In the genomic region with DNA sequence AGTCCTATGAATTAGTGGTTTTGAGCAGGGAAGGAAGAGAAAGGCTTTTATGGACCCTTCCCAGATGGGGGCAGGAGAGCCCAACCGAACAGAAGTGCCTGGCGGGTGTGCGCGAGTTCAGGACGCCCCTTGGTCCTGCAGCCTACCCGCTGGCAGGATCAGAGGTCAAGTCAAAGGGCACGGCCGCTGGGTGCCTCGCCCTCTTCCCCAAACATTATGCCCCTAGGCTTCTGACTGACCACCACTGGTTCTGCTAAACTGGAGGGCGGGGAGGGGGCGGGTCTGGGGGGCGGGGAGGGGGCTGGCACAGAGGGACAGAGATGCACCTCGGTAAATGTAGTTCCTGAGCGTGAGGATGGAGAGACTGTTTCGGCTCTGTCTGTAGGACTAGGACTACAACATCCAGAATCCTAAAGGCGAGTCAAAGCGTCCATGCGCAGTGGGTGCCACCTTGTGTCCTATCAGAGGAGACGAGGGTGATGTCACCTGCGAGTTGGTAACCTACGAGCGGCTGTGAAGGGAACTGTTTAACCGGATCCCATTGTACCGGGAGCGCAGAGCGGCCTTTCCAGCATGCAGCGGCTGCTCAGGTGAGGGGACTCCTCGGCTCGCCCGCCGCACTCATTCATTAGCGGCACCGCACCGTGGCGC, we compare ENCODE assay signal across 8 mouse cellular contexts. TPM values are rescaled to one million over a fixed set of nuclear protein-coding genes. Genes with fewer than 3 reads are reported as not detected.
DNase-seq lines count a peak whose midpoint lies in the region; ATAC-seq and TF ChIP-seq lines count a peak whose summit lies in the region.

A gene (plus strand): TSS at position 472 of the 651 bp plus-strand sequence.

- H3K27ac ChIP-seq in forebrain, embryonic 12.5 days: peak within 1 kb of the TSS; percentile 97
- H3K27ac ChIP-seq in heart, postnatal 0 days (ENCODE audit: low read depth): peak within 1 kb of the TSS; percentile 97
- H3K27ac ChIP-seq in liver, embryonic 16.5 days (ENCODE audit: low read length): peak within 1 kb of the TSS; percentile 98
- peak within 1 kb of the TSS; percentile 97 for H3K27ac ChIP-seq in neural tube, embryonic 13.5 days (replicated peaks)
- H3K27ac ChIP-seq in testis, adult 2 months (ENCODE audit: control insufficient read depth, insufficient read depth, low read depth, low read length): peak within 1 kb of the TSS; percentile 91

- peak; percentile 83 for TF ChIP-seq POLR2A in testis, adult 2 months (IDR thresholded peaks at IDR 0.05; ENCODE audit: control insufficient read depth, low read depth, low read length)

- DNase-seq in c-Kit-positive CD71-positive TER-119-positive erythroid progenitor cells, embryonic 14.5 days (ENCODE audit: low spot score): peak; percentile 95
- DNase-seq in heart, postnatal 0 days (ENCODE audit: low spot score): peak; percentile 100
- peak; percentile 87 to 95 for DNase-seq in kidney, postnatal 4 days

- no peak for TF ChIP-seq CTCF in E14TG2a.4 (conservative IDR thresholded peaks at IDR 0.05; ENCODE audit: low read length)
- TF ChIP-seq CTCF in heart, postnatal 0 days (IDR thresholded peaks at IDR 0.05; ENCODE audit: low read depth): peak; percentile 19
- TF ChIP-seq CTCF in testis, adult 2 months (IDR thresholded peaks at IDR 0.05; ENCODE audit: control insufficient read depth, insufficient read depth, insufficient replicate concordance, low read depth, low read length): peak; percentile 12; the same call in 1 of the 2 replicates

- no peaks in the 10 kb centered on the region for H3K9me3 ChIP-seq in E14TG2a.4 (ENCODE audit: low read length)
- no peaks in the 10 kb centered on the region for H3K9me3 ChIP-seq in forebrain, embryonic 12.5 days
- no peaks in the 10 kb centered on the region for H3K9me3 ChIP-seq in heart, postnatal 0 days (replicated peaks; ENCODE audit: control insufficient read depth, low read length)
- H3K9me3 ChIP-seq in liver, embryonic 16.5 days (replicated peaks; ENCODE audit: control insufficient read depth, low read length): no peaks in the 10 kb centered on the region
- H3K9me3 ChIP-seq in neural tube, embryonic 13.5 days: no peaks in the 10 kb centered on the region

- H3K27me3 ChIP-seq in E14TG2a.4 (ENCODE audit: insufficient read depth, low read length): peaks cover 11% of the 10 kb centered on the region
- H3K27me3 ChIP-seq in forebrain, embryonic 12.5 days: peaks cover 9% of the 10 kb centered on the region; the same call in 1 of the 2 replicates
- no peaks in the 10 kb centered on the region for H3K27me3 ChIP-seq in heart, postnatal 0 days (ENCODE audit: control insufficient read depth, insufficient read depth, low read length)
- H3K27me3 ChIP-seq in liver, embryonic 16.5 days (ENCODE audit: control insufficient read depth, insufficient read depth, low read depth, low read length): no peaks in the 10 kb centered on the region
- H3K27me3 ChIP-seq in neural tube, embryonic 13.5 days: peaks cover 4% of the 10 kb centered on the region
- no peaks in the 10 kb centered on the region for H3K27me3 ChIP-seq in testis, adult 2 months (ENCODE audit: control insufficient read depth, insufficient read depth, low read length)

- H3K36me3 ChIP-seq in E14TG2a.4 (ENCODE audit: insufficient read depth, low read length): no peaks in the 10 kb centered on the region
- H3K36me3 ChIP-seq in forebrain, embryonic 12.5 days (replicated peaks): no peaks in the 10 kb centered on the region
- no peaks in the 10 kb centered on the region for H3K36me3 ChIP-seq in heart, postnatal 0 days (replicated peaks; ENCODE audit: control insufficient read depth, insufficient read depth, low read length)
- no peaks in the 10 kb centered on the region for H3K36me3 ChIP-seq in liver, embryonic 16.5 days (ENCODE audit: control insufficient read depth, insufficient read depth)
- no peaks in the 10 kb centered on the region for H3K36me3 ChIP-seq in neural tube, embryonic 13.5 days
- H3K36me3 ChIP-seq in testis, adult 2 months (ENCODE audit: control insufficient read depth, insufficient read depth, low read length): no peaks in the 10 kb centered on the region

- H3K9ac ChIP-seq in forebrain, embryonic 12.5 days: peak within 1 kb of the TSS; percentile 92
- H3K9ac ChIP-seq in heart, postnatal 0 days (replicated peaks; ENCODE audit: low read depth, low read length): peak within 1 kb of the TSS; percentile 93
- H3K9ac ChIP-seq in liver, embryonic 16.5 days (ENCODE audit: low read depth, low read length): peak within 1 kb of the TSS; percentile 95
- H3K9ac ChIP-seq in neural tube, embryonic 13.5 days: peak within 1 kb of the TSS; percentile 98

- TF ChIP-seq EP300 in heart, postnatal 0 days (IDR thresholded peaks at IDR 0.05; ENCODE audit: low read depth): no peak

- WGBS in forebrain, embryonic 12.5 days: under 1% methylated on average over 35 of the region's 35 CpGs
- WGBS in heart, postnatal 0 days: under 1% methylated on average over 35 of the region's 35 CpGs
- WGBS in liver, embryonic 16.5 days (ENCODE audit: insufficient replicate concordance): under 1% methylated on average over 33 of the region's 35 CpGs
- WGBS in neural tube, embryonic 13.5 days: under 1% methylated on average over 35 of the region's 35 CpGs

- peak within 1 kb of the TSS; percentile 96 for H3K4me3 ChIP-seq in E14TG2a.4 (replicated peaks; ENCODE audit: low read length)
- peak within 1 kb of the TSS; percentile 83 for H3K4me3 ChIP-seq in forebrain, embryonic 12.5 days (replicated peaks)
- H3K4me3 ChIP-seq in heart, postnatal 0 days (ENCODE audit: low read depth, low read length): peak within 1 kb of the TSS; percentile 96
- peak within 1 kb of the TSS; percentile 92 for H3K4me3 ChIP-seq in liver, embryonic 16.5 days (ENCODE audit: low read depth, low read length)
- H3K4me3 ChIP-seq in neural tube, embryonic 13.5 days: peak within 1 kb of the TSS; percentile 94
- H3K4me3 ChIP-seq in testis, adult 2 months (ENCODE audit: control insufficient read depth, low read depth, low read length): peak within 1 kb of the TSS; percentile 98

- H3K4me1 ChIP-seq in E14TG2a.4 (replicated peaks; ENCODE audit: low read depth, low read length): peaks cover 36% of the 10 kb centered on the region
- peaks cover 28% of the 10 kb centered on the region for H3K4me1 ChIP-seq in forebrain, embryonic 12.5 days
- peaks cover 27% of the 10 kb centered on the region for H3K4me1 ChIP-seq in heart, postnatal 0 days (ENCODE audit: control insufficient read depth, insufficient read depth)
- H3K4me1 ChIP-seq in liver, embryonic 16.5 days (ENCODE audit: control insufficient read depth, low read depth, low read length): peaks cover 35% of the 10 kb centered on the region
- peaks cover 40% of the 10 kb centered on the region for H3K4me1 ChIP-seq in neural tube, embryonic 13.5 days (replicated peaks)
- peaks cover 25% of the 10 kb centered on the region for H3K4me1 ChIP-seq in testis, adult 2 months (ENCODE audit: control insufficient read depth, insufficient read depth, low read length)

- peak; percentile 100 for ATAC-seq in forebrain, embryonic 12.5 days (ENCODE audit: low FRiP score)
- peak; percentile 99 for ATAC-seq in heart, postnatal 0 days (ENCODE audit: insufficient read depth, low read depth)
- peak; percentile 96 for ATAC-seq in liver, embryonic 16.5 days (ENCODE audit: low read depth)
- ATAC-seq in neural tube, embryonic 13.5 days (ENCODE audit: low read depth): peak; percentile 100

- peak within 1 kb of the TSS; percentile 78 for H3K4me2 ChIP-seq in forebrain, embryonic 12.5 days
- H3K4me2 ChIP-seq in heart, postnatal 0 days (ENCODE audit: low read depth, low read length): peak within 1 kb of the TSS; percentile 90
- peak within 1 kb of the TSS; percentile 94 for H3K4me2 ChIP-seq in liver, embryonic 16.5 days (ENCODE audit: low read depth, low read length)
- H3K4me2 ChIP-seq in neural tube, embryonic 13.5 days: peak within 1 kb of the TSS; percentile 87

RNA-seq across cellular contexts. Expression of the gene that starts here (rescaled TPM):
- 17.0 and 18.2 TPM in 2 replicates for polyA plus RNA-seq in forebrain, embryonic 12.5 days (2016; fragmentation: Nextera tagmentation; extraction: Ambion mirVana)
- total RNA-seq in heart, postnatal 0 days (2014; rRNA removed; ENCODE audit: low replicate concordance): 33.8 and 44.5 TPM in 2 replicates
- polyA plus RNA-seq in heart, postnatal 0 days (2015; fragmentation: Nextera tagmentation; extraction: Ambion mirVana): 12.3 and 12.8 TPM in 2 replicates
- 9.6 and 10.2 TPM in 2 replicates for polyA plus RNA-seq in liver, embryonic 16.5 days (2015; fragmentation: Nextera tagmentation; extraction: Ambion mirVana)
- 19.7 and 23.0 TPM in 2 replicates for polyA plus RNA-seq in neural tube, embryonic 13.5 days (2015; fragmentation: Nextera tagmentation; extraction: Ambion mirVana)
- 5.5 and 6.6 TPM in 2 replicates for polyA plus RNA-seq in testis, adult 2 months (2012; rRNA removed)

Comparison
In these comparisons a context has a peak if more than half of its experiments do, and no peak if none do; other contexts are left out.
1. Peak in every context shown above with its lines: DNase-seq, ATAC-seq, H3K4me3 ChIP-seq and H3K27ac ChIP-seq.